Mouse (Mus musculus) liver, postnatal 0 days (tissue): ENCODE data around the gene Ranbp2.

Experiments
- CTCF ChIP-seq: sonication (generic); IDR thresholded peaks from 2 replicates; pipeline ENCODE4 v1.5.1; 2016; ENCODE audit warnings: antibody characterized with exemption, low read depth
- EP300 ChIP-seq: IDR thresholded peaks from 2 replicates; pipeline ENCODE4 v1.6.1; 2016; ENCODE audit warnings: antibody characterized with exemption, low read depth, mild to moderate bottlenecking

GRCm38 (mm10) chr10:58496732-58497131, 50.0 kb downstream of the Ranbp2 start:
- TF ChIP-seq CTCF (no peak), EP300 (no peak)
